Mouse (Mus musculus) olfactory bulb, adult 2 months (tissue): ENCODE measurements around the gene Rnf19b. TPM values are rescaled to one million over a fixed set of nuclear protein-coding genes. Genes with fewer than 3 reads are reported as not detected.
A peak's percentile ranks its signal among the peaks of the same experiment; 100 is the strongest.

Source experiments
- H3K27ac ChIP-seq: fragments of 200-500 bp; 2 replicates; pipeline ENCODE4 v1.5.1; 2012; ENCODE audit warnings: low read depth, low read length; ENCODE audit not compliant: insufficient read depth
- H3K4me1 ChIP-seq: fragments of 200-500 bp; 2 replicates; pipeline ENCODE4 v1.6.1; 2012; ENCODE audit warnings: low read length; ENCODE audit not compliant: control insufficient read depth, insufficient read depth
- H3K4me3 ChIP-seq: fragments of 200-500 bp; 2 replicates; pipeline ENCODE4 v1.5.1; 2012; ENCODE audit warnings: mild to moderate bottlenecking, low read depth, low read length, moderate library complexity; ENCODE audit not compliant: insufficient read depth
- CTCF ChIP-seq: fragments of 200-500 bp; IDR thresholded peaks from 2 replicates; pipeline ENCODE4 v1.5.1; 2012; ENCODE audit warnings: low read depth, mild to moderate bottlenecking, low read length, moderate library complexity; ENCODE audit not compliant: insufficient read depth
- POLR2A ChIP-seq: fragments of 200-500 bp; IDR thresholded peaks from 2 replicates; pipeline ENCODE4 v1.6.1; 2012; ENCODE audit warnings: mild to moderate bottlenecking, low read depth, low read length, moderate library complexity; ENCODE audit not compliant: insufficient read depth
- WGBS: fragments of 180-500 bp; shearing (Covaris S2); methylation state at CpG from one replicate; pipeline ENCODE4 v1.1.7; 2018; 5-methylcytosine and 5-hydroxymethylcytosine counted together
- polyA plus RNA-seq: library from polyadenylated mRNA; stranded (reverse); fragments of >200 nt; gene quantifications from 2 replicates; pipeline ENCODE4 v1.2.4, GENCODE M21; 2012; ENCODE audit warnings: low replicate concordance; ENCODE audit not compliant: missing spikeins, insufficient read depth, insufficient read length

Gene Rnf19b
- polyA plus RNA-seq, 1 experiment, result not detected

DNA sequence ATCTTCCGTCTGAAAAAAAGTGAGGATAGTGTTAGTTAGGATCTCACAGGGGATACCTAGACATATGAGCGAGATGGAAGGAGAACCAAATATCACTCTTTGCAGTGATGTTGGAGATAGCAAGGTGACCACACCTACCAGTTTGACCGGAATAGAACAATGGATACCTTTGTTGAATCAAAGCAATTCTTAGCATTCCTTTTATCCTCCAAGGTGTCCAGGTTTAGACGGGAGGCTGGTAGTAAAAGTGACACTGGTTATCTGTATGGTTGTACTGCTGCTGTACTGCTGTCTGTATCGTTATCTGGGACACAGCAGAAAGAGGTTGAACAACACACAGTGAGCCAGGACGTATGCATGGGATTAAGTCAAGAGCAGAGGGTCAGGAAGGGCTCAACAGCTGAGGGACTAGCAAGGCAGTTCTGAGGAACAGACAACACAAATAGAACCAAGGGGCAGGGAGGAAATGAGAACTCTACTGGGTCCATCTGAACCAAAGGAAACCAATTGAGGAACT is 7.1 kb upstream of the Rnf19b start:
- no peak overlapping the region for H3K27ac ChIP-seq
- TF ChIP-seq CTCF (no peak), POLR2A (no peak)
- 82% methylated on average over 6 of the region's 6 CpGs for WGBS

DNA sequence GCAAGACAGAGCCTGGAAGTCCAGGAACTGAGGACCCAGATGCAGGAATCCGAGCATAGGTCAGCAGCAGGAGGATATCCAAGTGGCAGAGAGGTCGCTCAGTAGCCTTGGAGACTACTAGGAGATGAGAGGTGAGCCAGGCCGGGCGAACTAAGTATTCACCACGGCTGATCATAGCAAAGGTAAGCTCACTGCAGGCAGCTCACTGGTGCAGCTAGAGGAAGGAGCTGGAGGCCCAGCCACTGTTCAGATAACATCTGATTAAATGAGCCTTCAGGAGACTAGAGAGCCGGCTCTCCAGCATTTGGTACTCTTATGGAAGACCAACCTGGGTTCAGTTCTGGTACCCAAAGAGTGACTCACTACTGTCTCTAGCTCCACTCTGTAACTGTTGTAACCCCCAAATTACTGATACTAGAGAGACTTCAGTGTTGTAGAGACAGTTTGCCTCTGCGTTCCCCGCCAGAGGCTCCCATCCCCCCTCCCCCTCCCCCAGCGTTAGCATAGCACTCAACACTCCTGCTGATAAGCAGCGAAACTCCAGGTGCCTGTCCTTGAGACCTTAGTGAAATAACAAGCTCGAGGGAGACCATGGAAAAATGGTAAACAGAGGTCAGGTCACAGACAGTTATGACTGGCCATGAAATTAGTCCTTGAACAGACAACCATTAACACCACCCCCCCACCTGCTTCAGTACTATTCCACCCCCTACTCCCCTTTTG is 6.4 kb upstream of the Rnf19b start:
- Histone ChIP-seq H3K4me3 (no peak overlapping the region), H3K27ac (no peak overlapping the region), H3K4me1 (no peaks in the 10 kb centered on the region)
- no peak for TF ChIP-seq CTCF
- TF ChIP-seq POLR2A, result no peak
- WGBS, result 55% methylated on average over 11 of the region's 11 CpGs

More for the DNA sequence above, 7.1 kb upstream of the Rnf19b start:
- no peaks in the 10 kb centered on the region for H3K4me1 ChIP-seq
- H3K4me3 ChIP-seq, result no peak overlapping the region

DNA sequence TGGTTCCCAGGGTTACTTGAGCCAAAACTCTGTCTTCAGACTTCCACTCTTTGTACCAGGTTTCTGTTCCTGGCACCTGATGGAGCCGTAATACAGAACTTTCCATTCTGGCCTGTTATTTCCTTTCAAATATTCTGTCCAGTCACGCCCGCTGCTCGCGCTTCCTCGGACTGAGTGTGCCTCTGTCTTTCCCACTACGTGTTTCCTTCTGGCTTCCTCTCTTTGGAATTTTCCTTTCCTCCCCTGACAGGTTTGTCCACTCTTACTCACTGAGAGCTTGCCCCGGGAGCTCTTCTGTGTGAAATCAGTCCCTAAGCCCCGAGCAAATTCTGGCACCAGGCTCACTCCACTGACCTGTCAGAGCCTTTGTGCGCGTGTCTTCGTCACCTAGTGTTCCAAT is 3.3 kb upstream of the Rnf19b start:
- H3K4me1 ChIP-seq, result 0 out of 2 replicates have a peak, but pooled peaks cover 3% of the 10 kb centered on the region
- no peak overlapping the region for H3K27ac ChIP-seq
- no peak overlapping the region for H3K4me3 ChIP-seq
- TF ChIP-seq CTCF (no peak), POLR2A (no peak)
- WGBS, result 77% methylated on average over 12 of the region's 12 CpGs

DNA sequence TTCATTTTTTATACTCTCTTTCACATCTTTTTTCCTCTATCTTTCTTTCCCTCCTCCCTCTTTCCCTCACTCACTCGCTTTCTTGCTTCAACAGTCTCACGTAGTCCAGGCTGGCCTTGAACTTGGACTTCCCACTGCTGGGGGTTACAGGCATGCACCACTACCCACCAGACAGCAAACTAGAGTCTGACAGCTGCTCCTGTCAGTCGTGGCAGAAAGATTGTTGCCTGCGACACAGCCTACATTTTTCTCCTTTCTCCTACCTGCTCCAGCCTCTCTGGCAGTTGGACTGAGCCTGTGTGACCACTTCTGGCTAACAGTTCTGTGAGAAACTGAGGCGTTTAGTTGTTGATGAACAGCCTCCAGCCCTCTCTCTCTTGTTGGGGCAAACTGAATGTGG is 2.5 kb upstream of the Rnf19b start:
- 92% methylated on average over 5 of the region's 5 CpGs for WGBS
- TF ChIP-seq POLR2A (no peak), CTCF (no peak)
- Histone ChIP-seq H3K27ac (no peak overlapping the region), H3K4me3 (no peak overlapping the region), H3K4me1 (0 out of 2 replicates have a peak, but pooled peaks cover 3% of the 10 kb centered on the region)

DNA sequence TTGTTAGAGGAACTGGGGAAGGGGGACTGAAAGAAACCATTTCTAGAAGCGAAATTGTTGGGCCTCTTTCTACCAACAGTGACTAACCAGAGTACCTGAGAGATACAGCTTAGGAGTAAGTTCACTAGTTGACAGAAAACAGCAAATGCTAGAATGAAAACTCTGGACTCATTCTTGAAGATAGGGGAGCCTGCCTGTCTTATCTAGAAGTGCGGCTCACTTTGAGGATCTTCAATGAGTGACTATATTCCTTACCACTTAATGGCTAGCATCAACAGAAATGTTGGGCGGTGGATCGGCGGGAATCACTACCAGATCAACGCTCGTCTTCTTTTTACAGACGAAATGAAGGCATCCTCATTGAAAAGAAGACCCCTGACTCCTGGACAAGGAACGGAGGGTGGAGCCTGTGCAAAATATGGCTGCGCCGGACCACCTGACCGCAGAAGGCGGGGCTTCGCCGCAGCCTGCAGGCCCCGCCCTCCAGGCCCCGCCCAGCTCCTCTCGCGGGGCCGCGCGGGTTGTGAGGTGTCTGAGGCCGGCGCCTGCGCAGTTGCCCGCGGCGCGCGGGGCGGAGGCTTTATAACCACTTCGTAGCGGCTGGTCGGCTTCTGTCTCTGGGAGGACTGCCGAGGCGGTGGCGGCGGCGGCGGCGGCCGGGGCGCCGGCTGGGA is 401 bp upstream of the Rnf19b start:
- 0 out of 2 replicates have a peak, but pooled peaks cover 3% of the 10 kb centered on the region for H3K4me1 ChIP-seq
- peak overlapping the region; percentile 61; the same call in 1 of the 2 replicates for H3K27ac ChIP-seq
- peak overlapping the region; percentile 90 for H3K4me3 ChIP-seq
- TF ChIP-seq POLR2A (peak; percentile 99), CTCF (no peak)
- 4% methylated on average over 40 of the region's 44 CpGs for WGBS

DNA sequence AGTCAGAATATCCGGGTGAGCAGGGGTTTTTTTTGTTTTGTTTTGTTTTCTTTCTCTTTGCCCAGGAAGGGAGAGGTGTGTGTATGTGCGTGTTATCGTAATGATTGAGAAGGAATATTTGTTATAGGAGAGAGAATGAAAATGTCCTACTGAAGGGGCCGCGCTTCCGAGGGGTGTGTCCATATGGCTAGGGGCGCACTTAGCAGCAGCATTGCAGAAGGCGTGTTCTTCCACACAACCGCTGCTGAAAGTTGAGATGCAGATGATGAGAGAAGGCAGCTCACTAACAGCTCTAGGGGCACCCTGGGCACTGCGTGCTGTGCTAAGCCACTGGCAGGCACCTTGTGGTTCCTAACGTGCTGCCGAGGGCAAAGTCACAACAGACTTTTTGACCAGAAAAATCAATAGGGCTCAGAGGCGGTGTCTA is 1.1 kb downstream of the Rnf19b start:
- 0 out of 2 replicates have a peak, but pooled peaks cover 3% of the 10 kb centered on the region for H3K4me1 ChIP-seq
- 1% methylated on average over 13 of the region's 13 CpGs for WGBS
- H3K27ac ChIP-seq, result no peak overlapping the region
- peak overlapping the region; percentile 90 for H3K4me3 ChIP-seq
- TF ChIP-seq CTCF (no peak), POLR2A (no peak)

DNA sequence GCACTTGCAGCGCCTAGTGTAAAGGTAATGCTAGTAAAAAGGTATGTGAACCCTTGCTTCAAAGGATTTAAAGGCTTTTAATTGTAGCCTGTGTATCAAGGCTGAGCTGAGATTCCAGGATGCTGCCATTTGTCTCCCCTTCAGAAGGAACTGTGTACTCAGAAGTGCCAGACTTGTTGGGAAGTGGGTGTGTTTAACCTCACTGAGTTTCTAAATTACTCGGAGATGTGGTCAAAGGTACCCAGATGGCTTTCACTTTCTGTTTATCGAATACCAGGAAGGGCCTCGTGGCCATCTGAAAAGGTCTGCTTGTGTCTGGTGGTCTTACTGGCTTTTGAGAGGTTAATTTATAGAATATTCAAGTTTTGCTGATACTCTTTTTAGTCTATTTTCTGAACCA is 1.9 kb downstream of the Rnf19b start:
- Histone ChIP-seq H3K4me3 (no peak overlapping the region), H3K4me1 (0 out of 2 replicates have a peak, but pooled peaks cover 3% of the 10 kb centered on the region), H3K27ac (no peak overlapping the region)
- no peak for TF ChIP-seq CTCF
- no peak for TF ChIP-seq POLR2A
- 50% methylated on average over 4 of the region's 4 CpGs for WGBS

DNA sequence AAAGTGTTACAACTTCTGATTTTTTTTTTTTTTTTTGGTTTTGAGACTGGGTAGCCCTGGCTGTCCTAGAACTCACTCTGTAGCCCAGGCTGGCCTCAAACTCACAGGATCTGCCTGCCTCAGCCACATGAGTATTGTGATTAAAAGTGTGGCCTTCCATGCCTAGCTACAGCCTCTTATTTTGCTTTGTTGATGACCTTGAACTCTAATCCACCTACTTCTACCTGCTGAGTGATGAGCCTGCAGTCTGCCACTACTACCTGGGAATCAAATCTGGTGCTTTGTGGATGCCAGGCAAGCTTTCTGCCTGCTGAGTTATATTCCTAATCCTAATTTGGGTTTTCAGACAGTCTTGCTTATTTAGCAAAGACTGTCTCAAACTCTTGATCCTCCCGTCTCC is 3.4 kb downstream of the Rnf19b start:
- 0 out of 2 replicates have a peak, but pooled peaks cover 3% of the 10 kb centered on the region for H3K4me1 ChIP-seq
- 94% methylated on average over 1 of the region's 1 CpGs for WGBS
- no peak for TF ChIP-seq POLR2A
- TF ChIP-seq CTCF, result no peak
- H3K4me3 ChIP-seq, result no peak overlapping the region
- no peak overlapping the region for H3K27ac ChIP-seq

DNA sequence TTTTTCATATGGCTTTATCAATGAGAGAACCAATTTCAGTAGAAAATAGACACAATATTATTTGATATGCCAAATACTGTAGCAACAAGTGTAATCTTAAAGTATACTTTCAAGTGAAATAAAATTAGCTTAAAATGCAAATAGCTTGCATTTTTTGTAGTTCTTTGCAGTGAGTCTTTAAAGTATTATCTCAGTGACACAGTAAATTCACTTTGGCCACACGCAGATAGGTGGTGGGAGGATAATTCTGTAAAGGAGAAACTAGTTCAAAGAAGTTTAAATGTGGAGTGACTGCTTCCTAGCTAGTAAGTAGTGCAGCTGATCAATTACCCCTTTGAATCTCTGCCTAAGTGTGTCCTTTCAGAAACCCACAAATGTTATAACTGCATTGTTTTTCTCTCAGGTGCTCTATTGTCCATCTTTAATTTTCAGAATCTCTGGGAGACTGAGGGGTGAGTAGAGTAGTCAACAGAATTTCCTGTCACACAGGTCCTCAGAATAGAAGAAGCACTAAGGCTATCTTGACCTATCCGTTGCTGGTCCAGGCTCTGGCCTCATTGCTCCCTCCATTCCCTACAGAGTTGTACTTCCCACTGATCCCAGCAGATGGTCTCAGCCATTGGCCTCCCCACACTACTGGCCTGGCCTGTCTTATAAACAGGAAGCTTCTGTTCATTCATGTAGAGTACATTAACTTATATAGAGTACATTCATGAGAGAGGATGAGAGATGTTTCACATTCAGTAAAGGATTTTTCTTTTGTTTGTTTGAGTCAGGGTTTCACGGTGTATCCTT is 4.4 kb downstream of the Rnf19b start:
- peaks cover 4% of the 10 kb centered on the region; the same call in 1 of the 2 replicates for H3K4me1 ChIP-seq
- H3K4me3 ChIP-seq, result no peak overlapping the region
- no peak for TF ChIP-seq CTCF
- TF ChIP-seq POLR2A, result no peak
- no peak overlapping the region for H3K27ac ChIP-seq
- WGBS, result 74% methylated on average over 3 of the region's 3 CpGs
